Mouse (Mus musculus): ENCODE measurements around the gene U2af1l4.
A peak's percentile ranks its signal among the peaks of the same experiment; 100 is the strongest.

U2af1l4 gene

GRCm38 (mm10) chr7:30563117-30563905 is at the start of gene U2af1l4, which contains the start of the genes Gm49396 and Psenen:
Gene U2af1l4, plus strand, starts transcription at chr7:30563301.
Gene Gm49396, plus strand, starts transcription at chr7:30563344.
Gene Psenen, minus strand, starts transcription at chr7:30563627.
- DNase-seq (ENCODE audit: low read depth, low spot score) = peak; percentile 97

DNA sequence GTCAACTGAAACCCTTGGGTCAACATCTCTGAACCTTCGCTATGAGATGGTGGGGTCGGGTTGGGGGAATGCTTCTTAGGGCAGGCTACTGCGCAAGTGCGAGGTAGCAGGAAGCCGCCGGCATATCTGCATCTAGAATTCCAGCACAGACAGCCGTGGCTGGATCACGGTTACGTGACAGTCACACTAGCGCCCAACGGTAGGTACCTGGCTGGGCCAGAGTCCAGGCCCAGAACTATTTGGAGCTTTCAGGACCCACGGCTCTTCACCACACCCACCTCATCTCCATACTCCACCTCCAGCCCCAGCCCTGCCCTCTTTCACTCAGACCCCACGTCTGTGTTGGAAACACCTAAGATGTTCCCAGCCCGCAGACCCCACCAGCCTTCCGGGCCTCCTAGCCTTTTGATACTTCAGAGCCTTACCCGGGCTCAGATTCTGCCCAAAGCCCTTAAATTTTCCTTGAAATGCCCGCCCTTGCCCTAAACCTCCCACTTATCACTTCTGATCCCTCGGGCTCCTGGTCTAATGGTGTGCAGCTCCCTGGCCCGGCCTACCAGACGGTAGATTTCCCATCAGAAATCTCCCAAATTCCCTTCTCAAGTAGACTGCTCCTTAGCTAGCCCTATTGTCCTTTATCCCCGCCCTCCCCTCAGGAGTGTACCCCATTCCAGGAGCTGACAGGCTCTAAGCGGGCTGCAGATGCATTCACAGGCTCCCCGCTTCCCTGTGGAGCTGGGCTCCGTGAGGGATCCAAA is 47.9 kb upstream of the U2af1l4 start:
- DNase-seq (ENCODE audit: low read depth, low spot score) = no peak

- DNase-seq (ENCODE audit: low read depth, low spot score) = no peak
Measured at GRCm38 (mm10) chr7:30518325-30518724, 44.8 kb upstream of the U2af1l4 start.

DNA sequence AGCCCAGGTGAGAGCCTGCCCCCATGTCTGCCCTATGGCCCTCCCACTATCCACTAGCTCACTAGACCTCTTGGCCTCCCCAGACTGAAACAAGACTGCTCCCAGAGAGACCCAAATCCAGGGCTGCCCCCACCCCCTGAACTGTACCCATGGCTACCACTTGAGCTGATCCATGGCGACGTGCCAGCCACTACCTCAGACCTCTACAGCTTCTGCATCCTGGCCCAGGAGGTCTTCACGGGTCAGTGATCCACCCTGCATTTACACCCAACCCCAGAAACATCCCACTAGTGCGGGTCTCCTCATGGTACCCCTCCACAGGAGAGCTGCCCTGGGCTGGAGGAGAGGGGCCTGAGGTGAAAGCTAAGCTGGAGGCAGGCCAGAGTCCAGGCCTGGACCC is 42.7 kb upstream of the U2af1l4 start:
- DNase-seq (ENCODE audit: low read depth, low spot score) = no peak

- no peak for DNase-seq (ENCODE audit: low read depth, low spot score)
Measured at GRCm38 (mm10) chr7:30520856-30521255, 42.2 kb upstream of the U2af1l4 start.

DNA sequence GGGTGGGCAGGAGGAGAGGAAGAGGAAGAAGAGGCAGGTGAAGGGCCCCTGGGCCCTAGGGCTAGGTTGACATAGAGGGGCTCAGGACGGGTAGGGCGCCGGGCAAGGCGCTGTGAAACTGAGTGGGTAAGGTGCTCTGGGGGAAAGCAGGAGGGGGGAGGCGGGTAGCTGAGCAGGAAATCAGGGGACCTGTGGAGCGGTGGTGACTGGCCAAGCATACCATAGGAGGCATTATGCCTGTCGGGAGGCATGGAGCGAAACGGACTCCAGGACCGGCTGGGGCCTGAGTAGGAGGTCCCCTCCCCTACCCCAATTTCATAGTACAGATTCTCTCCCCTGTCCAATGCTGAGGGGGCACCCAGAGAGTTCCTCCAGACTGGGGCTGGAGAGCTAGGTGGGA is 40.2 kb upstream of the U2af1l4 start:
- no peak for DNase-seq (ENCODE audit: low read depth, low spot score)

DNA sequence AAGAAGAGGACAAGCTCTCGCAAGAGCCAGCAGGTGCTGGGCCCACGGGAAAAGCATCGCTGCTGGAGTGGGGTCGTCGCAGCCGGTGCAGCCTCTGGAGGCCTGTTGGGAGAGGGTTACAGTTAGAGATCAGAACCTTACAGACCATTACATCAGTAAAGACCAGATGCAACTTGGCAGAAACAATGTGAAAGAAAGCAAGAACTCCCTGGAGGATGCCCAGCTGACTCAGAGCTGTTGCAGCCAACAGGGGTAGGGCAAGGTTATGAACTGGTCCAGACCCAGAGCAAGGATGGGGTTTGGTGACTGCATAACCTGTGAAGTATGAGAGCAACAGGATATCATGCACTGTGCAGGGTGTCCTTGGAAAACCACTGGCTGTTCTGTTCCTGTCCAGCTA is 38.6 kb upstream of the U2af1l4 start:
- no peak for DNase-seq (ENCODE audit: low read depth, low spot score)

DNA sequence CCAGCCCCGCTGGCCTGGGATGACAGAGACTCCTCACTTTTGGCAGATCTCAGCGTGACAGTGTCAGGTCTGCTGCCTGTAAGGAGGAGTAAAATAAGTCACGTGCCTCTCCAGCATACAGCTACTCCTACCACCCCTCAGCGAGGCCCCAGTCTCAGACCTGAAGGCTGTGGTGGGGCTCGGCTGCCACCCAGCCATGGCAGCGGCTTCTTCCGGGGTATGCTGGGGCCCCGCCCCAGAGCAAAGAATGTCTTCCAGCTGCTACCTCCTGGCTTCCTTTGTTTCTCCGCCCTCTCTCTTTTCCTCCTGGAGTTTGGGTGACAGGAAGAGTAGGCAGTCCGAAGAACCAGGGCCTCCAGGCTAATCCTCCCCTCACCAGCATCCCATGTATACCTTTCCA is 37.1 kb upstream of the U2af1l4 start:
- DNase-seq (ENCODE audit: low read depth, low spot score) = no peak

- no peak for DNase-seq (ENCODE audit: low read depth, low spot score)
Measured at GRCm38 (mm10) chr7:30526399-30526798, 36.7 kb upstream of the U2af1l4 start.

GRCm38 (mm10) chr7:30526981-30527380 is 36.1 kb upstream of the U2af1l4 start:
- no peak for DNase-seq (ENCODE audit: low read depth, low spot score)

GRCm38 (mm10) chr7:30531291-30531815 is 31.7 kb upstream of the U2af1l4 start:
- no peak for DNase-seq (ENCODE audit: low read depth, low spot score)

- no peak for DNase-seq (ENCODE audit: low read depth, low spot score)
Measured at GRCm38 (mm10) chr7:30532931-30533330, 30.2 kb upstream of the U2af1l4 start.

GRCm38 (mm10) chr7:30533941-30534632 is 29.0 kb upstream of the U2af1l4 start:
- DNase-seq (ENCODE audit: low read depth, low spot score) = no peak

- peak; percentile 98 for DNase-seq (ENCODE audit: low read depth, low spot score)
Measured at GRCm38 (mm10) chr7:30534633-30535577, 28.2 kb upstream of the U2af1l4 start, which contains the start of gene Arhgap33. Gene Arhgap33, minus strand, starts transcription at chr7:30535060.

DNA sequence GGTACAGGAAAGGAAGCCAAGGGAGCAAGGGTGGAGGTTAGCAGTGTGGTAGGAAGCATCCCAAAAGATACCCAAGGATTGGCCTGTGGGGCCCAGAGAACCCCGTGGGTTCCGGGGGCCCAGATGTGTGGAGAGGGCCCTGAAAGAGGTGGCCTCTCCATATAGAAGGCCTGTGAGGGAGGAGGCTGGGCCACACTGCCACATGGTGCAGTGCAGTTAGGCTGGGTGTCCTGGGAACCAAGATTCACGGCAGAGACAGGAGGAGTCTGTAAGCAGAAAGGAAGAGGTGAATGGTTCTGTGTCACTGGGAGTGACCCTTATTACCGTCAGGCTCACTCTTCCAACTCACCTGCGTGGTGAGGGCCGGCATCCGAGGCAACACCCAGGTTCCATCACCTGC is 22.5 kb upstream of the U2af1l4 start:
- no peak for DNase-seq (ENCODE audit: low read depth, low spot score)

DNA sequence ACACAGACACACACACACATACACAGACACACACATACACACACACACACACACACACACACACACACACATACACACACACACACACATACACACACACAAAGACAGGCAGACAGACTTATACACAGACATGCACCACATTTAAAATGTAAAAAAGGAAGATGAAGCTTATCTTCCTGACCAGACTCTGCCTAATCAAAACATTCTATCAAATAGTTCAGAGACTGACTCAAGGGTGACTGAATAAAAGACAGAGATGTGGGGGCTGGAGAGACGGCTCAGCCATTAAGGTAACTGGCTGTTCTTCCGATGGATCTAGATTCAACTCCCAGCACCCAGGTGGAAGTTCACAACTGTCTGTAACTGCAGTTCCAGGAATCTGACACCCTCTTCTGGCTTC is 18.8 kb upstream of the U2af1l4 start:
- no peak for DNase-seq (ENCODE audit: low read depth, low spot score)

- no peak for DNase-seq (ENCODE audit: low read depth, low spot score)
Measured at GRCm38 (mm10) chr7:30549880-30550279, 13.2 kb upstream of the U2af1l4 start.

DNA sequence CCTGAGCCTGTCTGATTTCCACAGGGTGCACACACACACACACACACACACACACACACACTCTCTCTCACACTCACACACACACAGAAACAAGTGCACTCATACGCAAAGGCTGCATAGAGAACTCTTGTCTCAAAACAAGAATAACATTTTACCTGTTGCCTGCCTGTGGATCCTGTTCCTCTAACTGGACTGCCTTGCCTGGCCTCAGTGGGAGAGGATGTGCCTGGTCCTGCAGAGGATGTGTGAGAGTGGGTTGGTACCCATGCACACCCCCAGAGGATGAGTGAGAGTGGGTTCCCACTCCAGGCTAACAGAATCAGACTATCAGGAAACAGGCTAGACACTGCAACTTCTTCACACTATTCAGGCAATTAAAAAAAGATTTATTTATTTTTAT is 12.5 kb upstream of the U2af1l4 start:
- no peak for DNase-seq (ENCODE audit: low read depth, low spot score)

- no peak for DNase-seq (ENCODE audit: low read depth, low spot score)
Measured at GRCm38 (mm10) chr7:30551445-30552101, 11.5 kb upstream of the U2af1l4 start.
